Mouse (Mus musculus): ENCODE results near the gene Gramd1b. TPM values are rescaled to one million over a fixed set of nuclear protein-coding genes. Genes with fewer than 3 reads are reported as not detected.
A peak's percentile ranks its signal among the peaks of the same experiment; 100 is the strongest.

The Gramd1b gene
- polyA plus RNA-seq, 1 experiment from 2014 or later = 19.9 TPM

GRCm38 (mm10) chr9:40545193-40545592, 14.0 kb upstream of the Gramd1b start:
- H3K9me3 ChIP-seq = no peaks in the 10 kb centered on the region
- no peak overlapping the region for H3K9ac ChIP-seq
- no peaks in the 10 kb centered on the region for H3K4me1 ChIP-seq
- 83% methylated on average over 6 of the region's 6 CpGs for WGBS
- H3K4me2 ChIP-seq = no peak overlapping the region
- no peaks in the 10 kb centered on the region for H3K27me3 ChIP-seq (replicated peaks)
- H3K36me3 ChIP-seq (replicated peaks) = no peaks in the 10 kb centered on the region
- no peak overlapping the region for H3K4me3 ChIP-seq
- no peak overlapping the region for H3K27ac ChIP-seq
- no peak for ATAC-seq (replicated peaks)

- Histone ChIP-seq H3K4me3 (no peak overlapping the region), H3K27me3 (replicated peaks) (no peaks in the 10 kb centered on the region), H3K36me3 (replicated peaks) (no peaks in the 10 kb centered on the region), H3K4me2 (no peak overlapping the region), H3K9me3 (no peaks in the 10 kb centered on the region), H3K9ac (no peak overlapping the region), H3K4me1 (peaks cover 7% of the 10 kb centered on the region), H3K27ac (no peak overlapping the region)
- ATAC-seq (replicated peaks) = no peak
- WGBS = 44% methylated on average over 8 of the region's 8 CpGs
Observed at GRCm38 (mm10) chr9:40539588-40540140, 8.5 kb upstream of the Gramd1b start.

DNA sequence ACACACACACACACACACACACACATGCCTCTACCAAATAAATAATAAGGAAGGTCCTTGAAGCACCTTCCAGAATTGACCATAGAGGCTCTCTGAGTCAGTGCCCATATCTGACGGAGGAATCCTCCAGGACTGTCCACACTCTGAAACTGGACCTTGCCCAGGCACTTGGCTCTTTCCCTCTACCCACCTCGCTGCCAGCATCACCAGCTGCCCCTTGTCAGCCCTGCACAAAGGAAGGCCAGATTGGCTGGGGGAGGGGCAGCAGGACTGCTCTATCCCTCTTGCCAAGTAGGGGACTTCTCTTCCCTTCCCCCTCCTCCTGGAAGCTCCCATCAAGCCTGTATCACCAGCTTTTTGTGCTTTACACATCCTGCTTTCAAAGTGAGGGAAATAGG, 6.5 kb upstream of the Gramd1b start:
- Histone ChIP-seq H3K4me1 (peaks cover 7% of the 10 kb centered on the region), H3K9ac (no peak overlapping the region), H3K27ac (peak overlapping the region; percentile 22; the same call in 1 of the 2 replicates), H3K27me3 (replicated peaks) (no peaks in the 10 kb centered on the region), H3K4me2 (no peak overlapping the region), H3K4me3 (no peak overlapping the region), H3K36me3 (replicated peaks) (no peaks in the 10 kb centered on the region), H3K9me3 (no peaks in the 10 kb centered on the region)
- peak; percentile 88 for ATAC-seq (replicated peaks)
- WGBS = 21% methylated on average over 2 of the region's 2 CpGs

- no peaks in the 10 kb centered on the region for H3K27me3 ChIP-seq (replicated peaks)
- no peaks in the 10 kb centered on the region for H3K36me3 ChIP-seq (replicated peaks)
- ATAC-seq (replicated peaks) = no peak
- H3K9ac ChIP-seq = no peak overlapping the region
- no peak overlapping the region for H3K4me2 ChIP-seq
- no peak overlapping the region for H3K4me3 ChIP-seq
- WGBS = 84% methylated on average over 3 of the region's 3 CpGs
- H3K9me3 ChIP-seq = no peaks in the 10 kb centered on the region
- peaks cover 7% of the 10 kb centered on the region for H3K4me1 ChIP-seq
- no peak overlapping the region for H3K27ac ChIP-seq
Observed at GRCm38 (mm10) chr9:40537044-40537707, 6.0 kb upstream of the Gramd1b start.

GRCm38 (mm10) chr9:40530536-40530935, 647 bp downstream of the Gramd1b start:
- Histone ChIP-seq H3K9me3 (no peaks in the 10 kb centered on the region), H3K4me1 (peaks cover 6% of the 10 kb centered on the region), H3K36me3 (replicated peaks) (no peaks in the 10 kb centered on the region), H3K4me3 (peak overlapping the region; percentile 57), H3K27ac (no peak overlapping the region), H3K4me2 (peak overlapping the region; percentile 85), H3K27me3 (replicated peaks) (no peaks in the 10 kb centered on the region), H3K9ac (peak overlapping the region; percentile 60)
- WGBS = 67% methylated on average over 8 of the region's 8 CpGs
- no peak for ATAC-seq (replicated peaks)

GRCm38 (mm10) chr9:40528733-40529132, 2.5 kb downstream of the Gramd1b start:
- 68% methylated on average over 4 of the region's 4 CpGs for WGBS
- H3K27ac ChIP-seq = no peak overlapping the region
- H3K4me3 ChIP-seq = no peak overlapping the region
- no peaks in the 10 kb centered on the region for H3K9me3 ChIP-seq
- H3K36me3 ChIP-seq (replicated peaks) = no peaks in the 10 kb centered on the region
- ATAC-seq (replicated peaks) = no peak
- H3K27me3 ChIP-seq (replicated peaks) = no peaks in the 10 kb centered on the region
- peaks cover 6% of the 10 kb centered on the region for H3K4me1 ChIP-seq
- H3K4me2 ChIP-seq = no peak overlapping the region
- no peak overlapping the region for H3K9ac ChIP-seq

DNA sequence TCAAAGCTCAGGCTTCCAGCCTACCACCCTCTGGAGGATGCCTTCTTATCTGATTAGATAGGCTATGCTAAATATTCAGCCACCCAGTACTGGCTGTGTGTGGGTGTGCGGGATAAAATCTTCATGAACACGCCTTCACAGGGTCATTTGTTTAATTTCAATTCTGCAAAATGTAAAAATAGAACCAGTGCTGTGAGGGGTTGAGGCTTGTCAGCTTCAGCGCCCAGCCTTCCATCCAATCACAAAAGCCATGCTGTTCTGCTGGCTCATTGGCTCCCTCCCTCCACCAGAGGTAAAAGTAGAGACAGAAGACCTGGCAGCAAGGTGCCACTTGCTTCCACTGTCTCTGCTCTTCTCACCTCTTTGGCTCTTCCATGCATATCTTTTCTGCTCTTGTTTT, 4.3 kb downstream of the Gramd1b start:
- Histone ChIP-seq H3K9ac (no peak overlapping the region), H3K27me3 (replicated peaks) (no peaks in the 10 kb centered on the region), H3K9me3 (no peaks in the 10 kb centered on the region), H3K4me2 (no peak overlapping the region), H3K4me3 (no peak overlapping the region), H3K4me1 (peaks cover 6% of the 10 kb centered on the region), H3K27ac (no peak overlapping the region), H3K36me3 (replicated peaks) (no peaks in the 10 kb centered on the region)
- 76% methylated on average over 3 of the region's 3 CpGs for WGBS
- ATAC-seq (replicated peaks) = no peak

DNA sequence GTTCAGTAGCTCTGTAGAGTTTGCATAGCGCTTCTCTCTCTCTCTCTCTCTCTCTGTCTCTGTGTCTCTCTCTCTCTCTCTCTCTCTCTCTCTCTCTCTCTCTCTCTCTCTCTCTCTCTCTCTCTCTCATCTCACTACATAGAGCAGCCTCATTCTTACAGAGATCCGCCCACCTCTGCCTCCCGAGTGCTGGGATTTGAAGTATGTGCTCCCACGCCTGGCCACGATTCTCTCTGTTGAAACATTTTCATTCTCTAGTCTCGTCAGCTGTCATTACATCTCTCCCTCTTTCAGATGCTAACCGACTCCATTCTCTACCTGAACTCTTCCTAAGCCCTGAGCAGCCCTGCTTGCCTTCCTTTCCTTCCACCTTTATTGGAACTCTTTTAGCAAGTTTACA, 9.0 kb downstream of the Gramd1b start:
- Histone ChIP-seq H3K4me3 (no peak overlapping the region), H3K27me3 (replicated peaks) (no peaks in the 10 kb centered on the region), H3K9me3 (no peaks in the 10 kb centered on the region), H3K27ac (no peak overlapping the region), H3K36me3 (replicated peaks) (no peaks in the 10 kb centered on the region), H3K4me2 (no peak overlapping the region), H3K9ac (no peak overlapping the region), H3K4me1 (no peaks in the 10 kb centered on the region)
- 79% methylated on average over 7 of the region's 7 CpGs for WGBS
- no peak for ATAC-seq (replicated peaks)

- H3K9ac ChIP-seq = no peak overlapping the region
- WGBS = 87% methylated on average over 6 of the region's 6 CpGs
- H3K36me3 ChIP-seq (replicated peaks) = no peaks in the 10 kb centered on the region
- H3K4me2 ChIP-seq = no peak overlapping the region
- no peak overlapping the region for H3K4me3 ChIP-seq
- no peak for ATAC-seq (replicated peaks)
- H3K27me3 ChIP-seq (replicated peaks) = no peaks in the 10 kb centered on the region
- no peak overlapping the region for H3K27ac ChIP-seq
- no peaks in the 10 kb centered on the region for H3K4me1 ChIP-seq
- H3K9me3 ChIP-seq = no peaks in the 10 kb centered on the region
Observed at GRCm38 (mm10) chr9:40521097-40521496, 10.1 kb downstream of the Gramd1b start.

- Histone ChIP-seq H3K4me1 (no peaks in the 10 kb centered on the region), H3K4me2 (no peak overlapping the region), H3K27me3 (replicated peaks) (no peaks in the 10 kb centered on the region), H3K4me3 (no peak overlapping the region), H3K27ac (no peak overlapping the region), H3K9ac (no peak overlapping the region), H3K36me3 (replicated peaks) (no peaks in the 10 kb centered on the region), H3K9me3 (no peaks in the 10 kb centered on the region)
- 84% methylated on average over 3 of the region's 3 CpGs for WGBS
- no peak for ATAC-seq (replicated peaks)
Observed at GRCm38 (mm10) chr9:40519294-40519693, 11.9 kb downstream of the Gramd1b start.

GRCm38 (mm10) chr9:40511970-40512369, 19.2 kb downstream of the Gramd1b start:
- Histone ChIP-seq H3K9ac (no peak overlapping the region), H3K4me3 (no peak overlapping the region), H3K36me3 (replicated peaks) (no peaks in the 10 kb centered on the region), H3K4me1 (no peaks in the 10 kb centered on the region), H3K4me2 (no peak overlapping the region), H3K27me3 (replicated peaks) (no peaks in the 10 kb centered on the region), H3K9me3 (no peaks in the 10 kb centered on the region), H3K27ac (no peak overlapping the region)
- 90% methylated on average over 2 of the region's 2 CpGs for WGBS
- ATAC-seq (replicated peaks) = no peak

GRCm38 (mm10) chr9:40509479-40509878, 21.7 kb downstream of the Gramd1b start:
- Histone ChIP-seq H3K36me3 (replicated peaks) (no peaks in the 10 kb centered on the region), H3K4me2 (no peak overlapping the region), H3K27me3 (replicated peaks) (no peaks in the 10 kb centered on the region), H3K9me3 (no peaks in the 10 kb centered on the region), H3K27ac (no peak overlapping the region), H3K9ac (no peak overlapping the region), H3K4me1 (no peaks in the 10 kb centered on the region), H3K4me3 (no peak overlapping the region)
- ATAC-seq (replicated peaks) = no peak
- WGBS = 83% methylated on average over 6 of the region's 6 CpGs

DNA sequence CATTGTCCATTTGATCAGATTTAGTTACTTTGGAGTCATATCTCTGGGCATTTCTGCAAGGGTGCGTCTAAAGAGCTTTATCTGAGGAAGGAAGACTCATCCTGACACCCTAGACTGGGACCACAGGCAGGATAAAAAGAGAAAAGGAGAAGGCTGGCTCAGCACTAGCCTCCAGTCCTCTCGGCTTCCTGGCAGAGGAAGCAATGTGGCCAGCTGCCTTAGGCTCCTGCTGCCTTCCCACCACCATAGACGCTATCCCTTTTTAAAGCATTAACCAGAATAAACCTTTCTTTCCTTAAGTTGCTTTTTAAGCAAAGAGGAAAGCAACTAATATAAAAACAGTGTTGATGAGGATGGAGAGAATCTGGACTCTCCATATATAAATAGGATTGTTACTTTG, 24.6 kb downstream of the Gramd1b start:
- no peak for ATAC-seq (replicated peaks)
- no peak overlapping the region for H3K4me3 ChIP-seq
- no peaks in the 10 kb centered on the region for H3K4me1 ChIP-seq
- WGBS = 76% methylated on average over 3 of the region's 3 CpGs
- H3K9me3 ChIP-seq = no peaks in the 10 kb centered on the region
- no peak overlapping the region for H3K27ac ChIP-seq
- H3K27me3 ChIP-seq (replicated peaks) = no peaks in the 10 kb centered on the region
- H3K9ac ChIP-seq = no peak overlapping the region
- H3K4me2 ChIP-seq = no peak overlapping the region
- no peaks in the 10 kb centered on the region for H3K36me3 ChIP-seq (replicated peaks)

All from midbrain, embryonic 15.5 days (tissue).